Mouse (Mus musculus) forebrain, embryonic 10.5 days (tissue): Measurements from ENCODE around the gene Slc25a31. TPM values are rescaled to one million over a fixed set of nuclear protein-coding genes. Genes with fewer than 3 reads are reported as not detected.
A peak's percentile ranks its signal among the peaks of the same experiment; 100 is the strongest.

Source experiments
- DNase-seq: peaks from one replicate; pipeline ENCODE4 v3.0.0-alpha.2; 2017; ENCODE audit warnings: low spot score; ENCODE audit errors: extremely low spot score
- H3K27ac ChIP-seq: fragments of 300-500 bp; sonication (generic); 2 replicates; pipeline ENCODE4 v1.5.1; 2016; ENCODE audit warnings: mild to moderate bottlenecking
- H3K27me3 ChIP-seq: fragments of 300-500 bp; sonication (generic); 2 replicates; pipeline ENCODE4 v1.6.1; 2016; ENCODE audit warnings: mild to moderate bottlenecking; ENCODE audit not compliant: poor library complexity, severe bottlenecking
- H3K36me3 ChIP-seq: fragments of 300-500 bp; sonication (generic); replicated peaks from 2 replicates; pipeline ENCODE4 v1.6.1; 2016; ENCODE audit warnings: mild to moderate bottlenecking, moderate library complexity
- H3K4me1 ChIP-seq: fragments of 300-500 bp; sonication (generic); 2 replicates; pipeline ENCODE4 v1.6.1; 2016
- H3K4me3 ChIP-seq: fragments of 300-500 bp; sonication (generic); 2 replicates; pipeline ENCODE4 v1.5.1; 2016; ENCODE audit warnings: mild to moderate bottlenecking, moderate library complexity
- H3K9me3 ChIP-seq: fragments of 300-500 bp; sonication (generic); 2 replicates; pipeline ENCODE4 v1.6.1; 2016; ENCODE audit warnings: mild to moderate bottlenecking, moderate library complexity
- WGBS: fragments of 180-500 bp; shearing (Covaris S2); methylation state at CpG from one replicate; pipeline ENCODE4 v1.1.7; 2016; 5-methylcytosine and 5-hydroxymethylcytosine counted together
- polyA plus RNA-seq: library from polyadenylated mRNA; unstranded; fragments of >200 nt; fragmentation: Nextera tagmentation; extraction: Ambion mirVana; gene quantifications from 2 replicates; pipeline ENCODE4 v1.2.1, GENCODE M21; 2016

Slc25a31 gene
- 0.10 TPM in 1 of 2 replicates, not detected in the other for polyA plus RNA-seq

DNA sequence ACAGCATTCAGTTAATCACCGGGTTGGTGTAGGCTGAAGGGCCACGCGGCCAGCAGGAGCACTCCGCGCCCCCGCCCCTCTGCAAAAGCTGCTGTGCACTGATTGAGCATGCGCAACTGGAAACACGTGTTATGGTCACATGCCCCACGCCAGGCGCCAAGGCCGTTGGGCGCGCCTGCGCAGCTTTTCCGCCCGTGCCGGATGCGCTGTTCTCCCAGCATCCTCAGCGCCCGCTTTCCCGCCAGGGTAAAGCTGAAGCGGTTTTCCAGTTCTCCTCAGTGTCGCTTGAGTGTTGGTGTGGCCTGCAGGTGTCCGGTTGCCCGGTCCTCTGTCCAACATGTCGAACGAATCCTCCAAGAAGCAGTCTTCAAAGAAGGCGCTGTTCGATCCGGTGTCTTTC lies at the start of gene Slc25a31:
Gene Slc25a31, plus strand, starts transcription at position 201 of the 400 bp plus-strand sequence.
- H3K4me3 ChIP-seq = no peak within 1 kb of the TSS
- H3K9me3 ChIP-seq = peaks cover 10% of the 10 kb centered on the region
- no peak for DNase-seq
- H3K27ac ChIP-seq = no peak within 1 kb of the TSS
- H3K36me3 ChIP-seq = peaks cover 6% of the 10 kb centered on the region; the same call in 1 of the 2 replicates
- no peaks in the 10 kb centered on the region for H3K4me1 ChIP-seq
- 92% methylated on average over 30 of the region's 30 CpGs for WGBS
- no peaks in the 10 kb centered on the region for H3K27me3 ChIP-seq

DNA sequence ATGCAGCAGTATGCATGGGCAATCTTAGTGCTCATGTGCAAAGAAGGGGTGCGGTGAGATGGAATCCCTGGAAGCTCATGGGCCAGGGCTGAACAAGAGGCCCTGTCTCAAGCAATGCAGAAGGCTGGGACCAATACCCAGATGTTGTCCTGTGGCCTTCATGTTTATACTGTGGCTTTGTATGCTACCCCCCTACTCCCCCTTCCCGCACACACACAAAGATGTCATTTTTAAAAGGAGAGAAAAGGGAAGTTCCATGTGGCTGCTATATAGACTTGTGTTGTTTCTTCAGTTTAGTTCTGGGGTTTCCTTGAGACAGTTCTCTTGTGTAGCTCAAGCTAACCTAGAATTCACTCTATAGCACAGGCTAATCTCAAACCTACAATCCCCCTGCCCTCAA lies 48.4 kb upstream of the Slc25a31 start:
- Histone ChIP-seq H3K4me1 (no peaks in the 10 kb centered on the region), H3K9me3 (no peaks in the 10 kb centered on the region), H3K27me3 (no peaks in the 10 kb centered on the region), H3K27ac (no peak overlapping the region), H3K36me3 (peaks cover 56% of the 10 kb centered on the region), H3K4me3 (no peak overlapping the region)
- DNase-seq = no peak
- WGBS = 90% methylated on average over 2 of the region's 2 CpGs

DNA sequence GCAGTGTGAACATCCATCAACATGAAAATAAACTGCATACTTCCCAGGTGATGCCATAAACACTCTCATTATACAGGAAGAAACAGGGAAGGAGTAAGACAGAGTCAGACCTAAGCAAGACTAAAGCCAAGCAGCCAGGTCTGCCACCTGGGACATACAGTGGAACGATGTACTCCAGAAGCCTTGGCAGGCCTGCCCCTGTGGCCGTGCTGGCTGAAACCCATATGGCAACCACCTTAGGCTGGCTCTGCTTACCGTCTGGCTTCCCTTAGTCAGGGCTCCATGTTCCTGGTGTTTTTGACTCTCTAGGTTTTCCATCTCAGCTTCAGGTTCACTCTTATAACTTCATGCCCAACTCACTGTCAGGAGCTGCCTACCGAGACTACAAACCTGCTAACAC lies 42.5 kb upstream of the Slc25a31 start:
- H3K9me3 ChIP-seq = no peaks in the 10 kb centered on the region
- no peak overlapping the region for H3K27ac ChIP-seq
- H3K36me3 ChIP-seq = peaks cover 59% of the 10 kb centered on the region
- no peaks in the 10 kb centered on the region; the same call in 1 of the 2 replicates for H3K27me3 ChIP-seq
- no peak for DNase-seq
- 89% methylated on average over 4 of the region's 4 CpGs for WGBS
- 0 out of 2 replicates have a peak, but pooled peaks cover 13% of the 10 kb centered on the region for H3K4me1 ChIP-seq
- H3K4me3 ChIP-seq = no peak overlapping the region

DNA sequence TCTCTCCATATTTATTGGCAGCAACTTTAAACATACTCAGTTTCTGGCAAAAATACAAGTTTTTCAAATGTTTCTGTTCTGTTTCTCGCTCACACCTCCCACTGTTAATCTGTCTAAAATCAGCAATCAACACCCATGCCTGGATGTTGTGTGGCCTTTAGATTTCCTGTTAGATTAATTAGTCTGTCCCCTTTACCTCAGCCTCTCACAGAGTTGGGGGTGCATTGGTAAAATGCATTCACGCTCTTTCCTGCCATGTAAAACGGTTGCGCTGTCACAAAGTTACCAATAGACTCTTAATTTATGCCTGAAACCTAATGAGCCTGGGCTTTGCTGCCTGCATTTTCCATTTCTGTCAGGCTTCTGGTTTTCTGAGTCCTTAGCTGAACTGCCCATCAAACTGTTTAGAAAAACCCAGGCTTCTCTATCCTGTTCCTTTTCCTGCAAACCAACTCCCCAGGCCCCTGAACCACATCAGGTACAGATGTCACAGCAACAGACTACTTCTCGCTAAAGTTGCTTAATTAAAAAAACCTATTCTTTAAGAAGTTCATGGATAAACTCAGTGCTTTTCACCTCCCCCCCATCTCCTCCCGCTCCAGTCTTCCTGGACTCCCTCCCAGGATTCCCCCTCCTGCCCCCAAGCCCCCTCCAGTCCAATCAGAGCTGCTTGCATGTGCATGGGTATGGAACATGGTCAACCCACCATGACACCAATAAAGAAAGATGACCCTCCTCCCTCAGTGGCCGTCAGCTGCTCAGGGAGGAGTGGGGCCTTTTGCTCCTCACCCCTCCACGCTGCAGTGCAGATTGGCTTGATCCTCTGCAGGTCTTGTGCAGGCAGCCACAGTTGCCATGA lies 41.6 kb upstream of the Slc25a31 start:
- Histone ChIP-seq H3K36me3 (peaks cover 55% of the 10 kb centered on the region), H3K9me3 (no peaks in the 10 kb centered on the region), H3K27me3 (no peaks in the 10 kb centered on the region; the same call in 1 of the 2 replicates), H3K4me1 (0 out of 2 replicates have a peak, but pooled peaks cover 13% of the 10 kb centered on the region), H3K27ac (0 out of 2 replicates have a peak overlapping the region, but pooled peaks have one; percentile 25), H3K4me3 (no peak overlapping the region)
- no peak for DNase-seq
- WGBS = 89% methylated on average over 8 of the region's 8 CpGs

DNA sequence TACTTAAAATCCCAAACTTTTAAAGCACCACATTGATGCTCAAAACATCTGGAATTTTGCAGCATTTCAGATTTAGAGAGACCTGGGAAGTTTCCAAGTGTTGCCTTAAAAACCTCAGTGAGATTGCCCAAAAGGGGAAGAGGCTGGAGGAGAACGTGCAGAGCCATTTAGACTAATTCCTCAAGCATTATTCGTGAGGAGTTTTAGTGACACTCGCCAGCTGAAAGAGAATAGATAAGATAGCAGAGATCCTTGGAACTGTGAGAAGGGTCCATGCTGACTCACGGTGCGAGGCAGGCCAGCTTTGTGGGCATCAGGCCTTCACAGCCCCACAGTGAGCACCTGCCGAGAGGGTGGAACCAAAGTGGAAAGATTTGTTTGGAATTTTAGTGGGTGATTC lies 39.8 kb upstream of the Slc25a31 start:
- no peak overlapping the region for H3K27ac ChIP-seq

DNA sequence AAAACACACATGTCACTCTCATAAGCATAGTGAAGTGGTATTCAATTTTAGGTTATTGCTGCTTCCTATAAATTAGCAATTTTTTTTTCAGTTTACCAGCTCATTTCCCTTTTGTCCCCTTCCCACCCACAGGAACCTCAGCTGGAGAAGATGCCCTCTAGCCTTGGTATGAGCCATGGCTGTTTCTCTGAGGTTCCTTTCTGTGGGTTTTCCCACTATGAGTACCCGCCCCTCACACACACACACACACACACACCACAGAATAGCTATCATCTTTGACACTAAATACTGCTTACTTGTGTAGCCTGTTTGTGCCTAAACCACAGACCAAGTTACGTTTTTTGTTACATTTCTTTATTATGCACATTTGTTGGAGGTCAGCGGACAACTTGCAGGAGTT lies 39.3 kb upstream of the Slc25a31 start:
- Histone ChIP-seq H3K4me1 (peaks cover 33% of the 10 kb centered on the region), H3K36me3 (peaks cover 37% of the 10 kb centered on the region), H3K27me3 (no peaks in the 10 kb centered on the region; the same call in 1 of the 2 replicates), H3K4me3 (no peak overlapping the region), H3K9me3 (no peaks in the 10 kb centered on the region), H3K27ac (no peak overlapping the region)
- DNase-seq = no peak
- WGBS = 91% methylated on average over 3 of the region's 3 CpGs

More for the DNA sequence above, 39.8 kb upstream of the Slc25a31 start:
- H3K9me3 ChIP-seq = no peaks in the 10 kb centered on the region
- peaks cover 40% of the 10 kb centered on the region for H3K36me3 ChIP-seq
- H3K4me1 ChIP-seq = peaks cover 28% of the 10 kb centered on the region
- H3K4me3 ChIP-seq = no peak overlapping the region
- 73% methylated on average over 6 of the region's 6 CpGs for WGBS
- no peak for DNase-seq
- no peaks in the 10 kb centered on the region; the same call in 1 of the 2 replicates for H3K27me3 ChIP-seq

DNA sequence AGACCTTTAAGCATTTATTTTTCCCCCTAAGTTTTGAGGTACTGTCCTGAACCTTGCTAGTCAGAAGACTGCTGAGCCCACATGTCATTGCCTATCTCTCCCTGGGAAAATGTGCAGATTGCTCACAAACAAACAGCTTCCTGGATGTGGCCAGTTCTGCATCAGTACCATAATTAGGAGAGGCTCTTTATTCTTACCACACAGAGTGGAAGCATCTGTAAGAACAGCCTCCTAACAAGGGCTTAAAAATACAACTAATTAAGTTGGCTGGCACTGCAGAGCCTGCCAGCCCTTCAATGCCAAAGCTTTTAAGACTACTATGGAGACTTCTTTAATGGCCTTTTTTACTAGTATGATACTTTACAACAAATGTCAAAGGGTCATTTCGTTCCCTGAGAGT lies 35.1 kb upstream of the Slc25a31 start:
- H3K36me3 ChIP-seq = no peaks in the 10 kb centered on the region; the same call in 1 of the 2 replicates
- peaks cover 56% of the 10 kb centered on the region for H3K4me1 ChIP-seq
- no peaks in the 10 kb centered on the region for H3K9me3 ChIP-seq
- peak overlapping the region; percentile 62 for H3K27ac ChIP-seq
- DNase-seq = no peak
- WGBS = 23% methylated on average over 1 of the region's 1 CpGs
- H3K27me3 ChIP-seq = no peaks in the 10 kb centered on the region; the same call in 1 of the 2 replicates
- no peak overlapping the region for H3K4me3 ChIP-seq

DNA sequence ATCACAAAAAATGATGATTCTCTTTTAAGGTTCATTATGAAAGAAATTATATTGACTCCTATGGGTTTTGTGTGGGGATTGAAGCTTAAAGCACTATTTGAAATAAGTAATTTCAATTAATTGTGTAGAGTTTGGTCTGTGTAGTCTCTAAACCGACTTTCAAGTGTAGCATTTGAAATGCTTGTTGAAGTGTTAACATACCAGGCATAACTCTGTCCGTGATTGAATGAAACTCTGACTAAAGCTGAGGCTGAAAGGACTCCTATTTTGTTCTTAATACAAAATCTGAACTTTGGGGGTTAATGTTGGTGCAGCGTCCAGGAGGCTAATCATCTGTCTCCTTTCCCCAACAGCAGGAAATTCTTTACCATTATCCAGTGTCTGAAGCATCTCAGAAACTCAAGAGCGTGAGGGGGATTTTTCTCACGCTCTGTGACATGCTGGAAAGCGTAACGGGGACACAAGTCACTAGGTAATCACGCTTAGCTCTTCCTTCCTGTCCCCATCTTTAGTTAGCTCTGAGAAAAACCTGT lies 33.7 kb upstream of the Slc25a31 start:
- no peak for DNase-seq
- 8% methylated on average over 8 of the region's 8 CpGs for WGBS

DNA sequence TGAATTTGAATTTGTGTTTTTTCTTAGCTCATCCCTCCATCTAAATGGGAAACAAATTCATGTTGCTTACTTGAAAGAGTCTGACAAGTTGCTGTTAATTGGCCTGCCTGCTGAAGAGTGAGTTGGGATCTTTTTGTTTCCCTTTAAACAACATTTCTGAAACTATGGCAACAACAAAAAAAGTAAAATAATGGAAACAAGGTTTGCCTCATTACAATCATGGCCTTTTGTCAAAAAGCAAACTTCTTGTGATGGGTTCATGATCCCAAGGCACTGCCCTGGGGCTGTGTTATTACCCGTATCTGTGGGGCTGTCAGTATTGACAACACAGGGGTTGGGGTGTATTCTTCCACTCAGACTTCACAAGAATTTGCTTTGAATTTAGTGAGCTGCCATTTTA lies 29.8 kb upstream of the Slc25a31 start:
- peaks cover 76% of the 10 kb centered on the region for H3K4me1 ChIP-seq
- H3K9me3 ChIP-seq = no peaks in the 10 kb centered on the region
- H3K36me3 ChIP-seq = peaks cover 11% of the 10 kb centered on the region
- WGBS = 40% methylated on average over 1 of the region's 1 CpGs
- DNase-seq = no peak
- H3K27ac ChIP-seq = no peak overlapping the region
- H3K27me3 ChIP-seq = no peaks in the 10 kb centered on the region
- H3K4me3 ChIP-seq = no peak overlapping the region

More for the DNA sequence above, 33.7 kb upstream of the Slc25a31 start:
- H3K9me3 ChIP-seq = no peaks in the 10 kb centered on the region
- H3K4me1 ChIP-seq = peaks cover 70% of the 10 kb centered on the region
- no peaks in the 10 kb centered on the region; the same call in 1 of the 2 replicates for H3K27me3 ChIP-seq
- peak overlapping the region; percentile 62 for H3K27ac ChIP-seq
- no peaks in the 10 kb centered on the region; the same call in 1 of the 2 replicates for H3K36me3 ChIP-seq
- no peak overlapping the region for H3K4me3 ChIP-seq

DNA sequence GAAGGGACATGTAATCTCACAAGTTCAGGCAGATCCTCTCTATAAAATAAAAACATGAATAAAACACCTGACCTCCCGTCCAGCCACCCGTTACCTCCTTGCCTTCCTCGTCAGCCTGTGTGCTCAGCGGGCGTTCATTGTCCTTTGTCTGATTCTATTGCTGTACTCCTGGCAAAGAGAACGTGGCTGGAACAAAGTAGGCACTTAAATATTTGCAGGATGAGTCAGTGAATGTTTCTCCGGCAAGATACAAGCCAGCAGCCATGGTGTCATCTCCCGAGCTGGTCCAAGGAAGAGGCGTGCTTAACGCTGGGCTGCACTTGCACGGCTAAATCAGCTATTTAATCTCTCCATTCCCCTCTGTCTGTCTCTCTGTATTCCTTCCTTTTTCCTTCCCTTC lies 26.3 kb upstream of the Slc25a31 start:
- no peaks in the 10 kb centered on the region for H3K27me3 ChIP-seq
- H3K4me1 ChIP-seq = peaks cover 71% of the 10 kb centered on the region
- H3K4me3 ChIP-seq = no peak overlapping the region
- H3K27ac ChIP-seq = peak overlapping the region; percentile 66
- H3K9me3 ChIP-seq = no peaks in the 10 kb centered on the region
- DNase-seq = no peak
- H3K36me3 ChIP-seq = peaks cover 12% of the 10 kb centered on the region
- WGBS = 53% methylated on average over 11 of the region's 11 CpGs

DNA sequence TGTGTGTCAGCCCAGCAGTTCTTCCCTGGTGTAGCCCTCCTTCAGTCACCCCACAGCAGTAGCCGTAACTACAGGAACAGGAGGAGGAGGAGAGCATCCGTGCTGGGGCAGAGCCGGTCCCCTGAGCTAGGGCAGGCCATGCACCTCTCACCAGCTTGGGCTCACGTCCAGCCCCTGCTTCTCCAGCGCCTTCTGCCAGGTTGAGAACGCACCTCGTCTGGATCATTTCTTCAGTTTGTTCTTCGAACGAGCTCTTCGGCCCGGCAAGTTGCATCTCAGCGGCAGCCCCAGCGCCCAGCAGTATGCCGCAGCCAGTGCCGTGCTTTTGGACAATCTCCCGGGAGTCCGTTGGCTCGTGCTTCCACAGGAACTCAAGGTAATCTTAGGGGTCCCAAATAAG lies 25.5 kb upstream of the Slc25a31 start:
- Histone ChIP-seq H3K9me3 (no peaks in the 10 kb centered on the region), H3K27me3 (no peaks in the 10 kb centered on the region), H3K4me3 (no peak overlapping the region), H3K36me3 (peaks cover 15% of the 10 kb centered on the region), H3K27ac (peak overlapping the region; percentile 66), H3K4me1 (peaks cover 73% of the 10 kb centered on the region)
- no peak for DNase-seq
- 91% methylated on average over 18 of the region's 18 CpGs for WGBS

DNA sequence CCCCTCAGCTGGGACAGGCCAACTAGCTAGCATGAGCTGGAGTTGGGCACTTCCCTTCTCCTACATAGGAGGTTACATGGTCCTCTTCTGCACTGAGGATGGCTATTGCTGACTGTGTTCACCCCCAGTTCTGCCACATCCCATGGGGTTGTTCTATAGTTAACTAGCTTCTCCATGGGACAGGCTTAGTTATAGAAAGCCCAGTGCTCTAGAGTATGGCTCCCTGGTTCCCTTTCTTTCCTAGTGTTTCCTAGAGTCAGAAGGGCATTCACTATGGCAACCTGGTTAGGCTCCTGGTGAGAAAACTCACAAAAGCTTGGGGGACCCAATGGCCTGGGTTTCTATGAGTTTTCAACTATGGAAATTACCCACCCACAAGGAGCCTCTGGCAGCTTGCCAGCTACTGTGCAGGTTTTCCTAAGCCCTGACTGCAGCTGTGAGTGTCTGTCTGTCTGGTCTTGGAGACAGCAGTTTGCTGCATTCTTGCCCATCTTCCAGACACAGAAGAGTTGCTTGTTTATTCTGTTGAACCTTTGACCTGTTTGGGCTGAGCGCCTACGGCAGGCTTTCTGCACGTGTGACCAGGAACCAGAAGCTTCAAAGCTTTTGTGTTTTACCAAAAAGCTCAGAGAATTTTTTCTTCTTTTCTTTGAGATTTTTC lies 22.7 kb upstream of the Slc25a31 start:
- H3K9me3 ChIP-seq = no peaks in the 10 kb centered on the region
- H3K27ac ChIP-seq = peak overlapping the region; percentile 73
- H3K36me3 ChIP-seq = peaks cover 27% of the 10 kb centered on the region
- peaks cover 55% of the 10 kb centered on the region for H3K4me1 ChIP-seq
- WGBS = 15% methylated on average over 3 of the region's 3 CpGs
- no peak overlapping the region for H3K4me3 ChIP-seq
- DNase-seq = peak; percentile 56
- no peaks in the 10 kb centered on the region for H3K27me3 ChIP-seq
